Mouse (Mus musculus) left cerebral cortex, postnatal 25 days (tissue): ENCODE measurements around the gene Fn3k. TPM values are rescaled to one million over a fixed set of nuclear protein-coding genes. Genes with fewer than 3 reads are reported as not detected.

Experiments used
- DNase-seq, 2 experiments: peaks; one replicate each; pipeline ENCODE4 v3.0.0; 2022; ENCODE audit warnings: low spot score in 2 of 2, mixed read lengths in 1 of 2
- intact Hi-C: fragments of 180-260 bp; cut with DNase I; formaldehyde crosslinking; loops from one replicate; pipeline ENCODE4 v1.15.1; 2025
- microRNA-seq, 2 experiments: library from miRNA; unstranded; fragments of <30 nt; microRNA quantifications; one replicate each; pipeline ENCODE4 v1.2.0; 2022
- total RNA-seq, 2 experiments: library from RNA; stranded (reverse); gene quantifications; 2 replicates each; pipeline ENCODE4 v1.2.3; 2021

Gene Fn3k
- total RNA-seq, 2 experiments from 2014 or later: 49.0 to 54.1 TPM

DNA sequence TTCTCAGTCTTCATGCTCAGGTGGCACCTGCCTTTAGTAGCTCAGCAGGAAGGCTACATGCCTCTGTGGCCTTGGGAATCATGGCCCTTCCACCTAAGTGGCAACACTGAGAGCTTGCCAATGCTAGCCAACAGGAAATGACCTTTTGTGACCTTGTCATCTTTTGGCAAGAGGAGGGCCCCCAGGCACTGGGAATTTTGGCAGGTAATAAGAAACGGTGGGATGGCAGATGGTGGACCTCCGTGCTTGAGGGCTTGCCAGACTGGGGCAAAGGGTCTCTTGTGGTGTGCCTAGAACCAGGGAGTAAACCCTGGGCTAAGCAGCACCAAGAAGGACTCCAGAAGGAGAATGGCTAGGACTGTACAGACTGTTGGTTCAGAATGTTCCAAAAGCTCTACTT, 7.4 kb downstream of the Fn3k start:
- no peak for DNase-seq
- intact Hi-C loops: no loop called here

DNA sequence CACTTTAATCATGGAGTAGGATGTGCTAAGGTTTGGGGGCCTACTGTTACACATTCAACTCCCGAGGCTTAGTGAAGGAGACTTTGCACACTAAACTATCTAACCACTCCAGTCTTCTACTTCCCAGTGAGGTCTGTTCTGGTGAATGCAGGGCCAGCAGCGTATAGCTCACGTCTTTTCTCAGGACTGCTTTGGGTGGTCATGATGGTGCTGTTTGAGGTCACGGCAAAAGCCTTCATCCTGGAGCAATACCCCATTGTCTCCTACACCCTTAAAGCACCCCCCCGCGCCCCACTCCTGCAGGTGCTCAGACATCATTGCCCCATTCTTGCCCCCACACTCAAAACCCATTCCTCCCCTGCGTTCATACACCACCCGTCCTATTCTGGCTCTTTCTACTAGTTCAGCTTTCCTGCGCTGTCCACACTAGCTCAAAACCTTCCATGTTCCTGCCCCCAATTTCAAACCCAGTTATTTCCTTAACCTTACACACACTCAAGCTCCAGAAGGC, 16.6 kb downstream of the Fn3k start:
- intact Hi-C loops: no loop called here
- no peak for DNase-seq

DNA sequence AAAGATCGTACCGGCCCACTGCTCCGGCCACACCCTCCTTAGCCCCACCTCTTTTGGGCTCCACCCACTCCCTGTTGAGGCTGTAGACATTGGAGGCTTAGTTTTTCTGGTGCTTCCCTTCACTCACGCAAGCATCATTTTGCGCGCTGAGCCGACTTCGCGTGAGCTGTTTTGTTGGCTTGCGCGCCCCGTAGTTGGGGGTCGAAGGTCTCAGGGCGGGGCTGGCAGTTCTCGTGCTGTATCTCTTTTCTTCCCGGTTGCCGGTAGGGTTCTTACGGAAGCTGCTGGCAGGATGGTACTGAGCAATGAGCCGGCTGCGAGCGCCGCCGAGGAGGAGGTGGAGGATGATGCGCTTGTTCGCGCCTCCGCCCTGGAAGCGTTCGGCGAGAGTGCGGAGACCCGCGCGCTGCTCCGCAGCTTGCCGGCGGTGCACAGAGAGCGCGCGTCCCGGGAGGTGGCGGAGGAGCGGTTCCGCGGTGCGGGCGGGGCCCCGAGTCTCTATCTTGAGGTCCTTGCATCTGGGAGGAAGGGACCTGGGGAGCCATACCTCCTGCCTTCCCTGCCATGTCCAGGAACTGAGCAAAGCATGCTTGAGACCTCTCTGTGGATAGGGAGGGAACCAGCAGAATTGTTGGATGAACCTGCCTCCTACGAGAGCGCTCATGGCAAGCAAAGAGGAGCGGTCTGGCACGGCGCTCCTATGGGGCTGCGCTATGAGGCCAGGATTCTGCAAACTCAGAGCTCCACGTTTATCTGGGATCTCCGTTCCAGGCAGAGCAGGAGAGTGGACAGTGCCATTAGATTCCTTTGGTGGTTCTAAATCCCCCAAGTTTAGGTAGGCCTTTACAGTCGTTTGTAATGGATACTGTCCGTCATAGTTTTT, 17.3 kb downstream of the Fn3k start, which contains the start of gene Tbcd:
Tbcd (plus strand) TSS at position 197 of the 883 bp plus-strand sequence.
- intact Hi-C loops: no loop called here

DNA sequence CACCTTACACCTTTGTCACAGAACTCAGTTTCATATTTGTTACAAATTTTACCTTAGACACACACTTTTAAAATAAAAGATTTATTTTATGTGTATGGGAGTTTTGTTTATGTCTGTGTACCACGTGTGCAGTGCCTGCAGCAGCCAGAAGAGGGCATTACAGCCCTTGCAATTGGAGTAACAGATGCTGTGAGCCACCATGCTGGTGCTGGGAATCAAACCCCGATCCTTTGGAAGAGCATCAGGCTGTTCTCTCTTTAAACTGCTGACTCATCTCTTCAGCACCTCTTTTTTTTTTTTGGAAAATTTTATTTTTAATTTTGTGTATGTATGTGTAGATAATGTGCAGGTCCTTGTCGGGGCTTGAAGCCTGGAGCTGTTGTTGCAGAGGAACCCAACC, 23.2 kb downstream of the Fn3k start:
- intact Hi-C loops: no loop called here
- no peak for DNase-seq

More for the DNA sequence above, 17.3 kb downstream of the Fn3k start, which contains the start of gene Tbcd:
- peak; percentile 96 to 98 for DNase-seq

DNA sequence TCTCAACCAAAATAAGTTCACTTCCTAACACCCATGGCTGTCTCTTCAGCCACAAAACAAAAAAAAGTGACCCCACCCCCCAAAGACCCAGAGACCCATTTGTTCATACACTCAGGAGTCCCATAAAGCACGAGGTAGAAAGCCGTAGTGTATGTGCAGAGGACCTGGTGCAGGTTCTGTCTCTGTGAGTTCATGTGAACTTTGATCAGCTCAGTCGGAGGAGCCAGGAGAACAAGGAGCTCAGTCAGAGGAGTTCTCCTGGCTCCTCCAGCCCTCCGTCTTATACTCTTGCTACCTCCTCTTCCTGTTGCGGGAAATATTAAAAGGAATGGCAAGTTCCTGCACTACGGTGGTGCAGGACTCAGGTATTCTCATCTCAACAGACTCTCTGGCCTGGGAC, 32.7 kb downstream of the Fn3k start:
- DNase-seq: no peak
- intact Hi-C loops: no loop called here

DNA sequence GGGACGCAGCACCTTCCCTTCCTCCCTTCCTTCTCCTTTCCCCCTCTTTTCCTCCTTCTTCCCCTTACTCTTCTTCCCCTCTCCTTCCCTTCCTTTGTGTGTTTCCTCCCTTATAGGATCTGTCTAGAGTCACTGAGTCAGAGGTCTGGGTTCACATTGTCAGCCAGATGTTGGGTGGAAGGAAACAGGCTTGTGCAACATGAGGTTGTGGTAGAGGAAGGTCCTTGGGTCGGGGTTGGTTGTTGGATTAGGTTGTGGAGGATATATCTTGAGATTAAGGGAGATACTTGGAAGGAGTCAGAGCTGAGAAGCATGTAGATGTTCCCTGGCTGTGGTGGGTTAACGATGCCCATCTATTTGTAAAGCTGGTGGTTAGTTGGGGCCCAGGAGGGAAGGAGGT, 40.1 kb downstream of the Fn3k start:
- intact Hi-C loops: loop anchor here (1.0 to 10.0 kb wide), 3 partner anchors 130 to 333 kb away; no protein-coding TSS in a partner anchor
- DNase-seq: no peak

DNA sequence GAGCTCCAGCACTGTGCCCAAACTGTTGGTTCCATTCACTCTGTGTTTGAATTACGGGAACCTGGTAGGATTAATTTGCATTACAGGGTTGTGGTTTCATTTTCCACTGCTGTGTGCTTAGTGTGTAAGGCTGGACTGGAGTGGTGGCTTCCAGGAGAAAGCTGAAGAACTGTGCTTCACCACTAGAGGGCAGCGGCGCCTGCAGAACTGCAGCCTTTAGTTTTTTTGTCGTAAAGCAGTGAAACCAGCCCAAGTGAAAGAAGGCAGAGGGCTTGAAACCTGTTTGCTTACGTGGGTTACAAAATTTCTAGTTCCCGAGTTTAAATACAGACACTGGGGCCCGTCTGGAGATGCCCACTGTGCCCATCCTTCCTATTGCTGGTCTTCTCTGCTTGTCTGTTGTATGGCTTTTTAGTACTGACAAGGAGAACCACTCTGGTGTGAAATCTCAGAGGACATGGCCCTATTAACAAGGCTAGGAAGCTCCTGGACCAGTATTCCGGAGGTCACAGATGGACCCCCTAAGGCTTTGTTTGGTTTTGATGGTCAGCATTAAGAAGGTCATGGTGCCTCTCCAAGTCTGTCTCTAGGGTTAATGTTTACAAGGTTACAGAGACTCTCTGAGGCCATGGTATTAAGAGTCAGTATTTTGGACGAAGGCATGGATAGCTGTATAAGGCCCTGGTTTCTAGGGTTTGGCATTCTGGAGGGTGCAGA, 41.1 kb downstream of the Fn3k start:
- intact Hi-C loops: loop anchor here (1.0 to 10.0 kb wide), 3 partner anchors 129 to 332 kb away; no protein-coding TSS in a partner anchor
- peak; percentile 70 for DNase-seq

DNA sequence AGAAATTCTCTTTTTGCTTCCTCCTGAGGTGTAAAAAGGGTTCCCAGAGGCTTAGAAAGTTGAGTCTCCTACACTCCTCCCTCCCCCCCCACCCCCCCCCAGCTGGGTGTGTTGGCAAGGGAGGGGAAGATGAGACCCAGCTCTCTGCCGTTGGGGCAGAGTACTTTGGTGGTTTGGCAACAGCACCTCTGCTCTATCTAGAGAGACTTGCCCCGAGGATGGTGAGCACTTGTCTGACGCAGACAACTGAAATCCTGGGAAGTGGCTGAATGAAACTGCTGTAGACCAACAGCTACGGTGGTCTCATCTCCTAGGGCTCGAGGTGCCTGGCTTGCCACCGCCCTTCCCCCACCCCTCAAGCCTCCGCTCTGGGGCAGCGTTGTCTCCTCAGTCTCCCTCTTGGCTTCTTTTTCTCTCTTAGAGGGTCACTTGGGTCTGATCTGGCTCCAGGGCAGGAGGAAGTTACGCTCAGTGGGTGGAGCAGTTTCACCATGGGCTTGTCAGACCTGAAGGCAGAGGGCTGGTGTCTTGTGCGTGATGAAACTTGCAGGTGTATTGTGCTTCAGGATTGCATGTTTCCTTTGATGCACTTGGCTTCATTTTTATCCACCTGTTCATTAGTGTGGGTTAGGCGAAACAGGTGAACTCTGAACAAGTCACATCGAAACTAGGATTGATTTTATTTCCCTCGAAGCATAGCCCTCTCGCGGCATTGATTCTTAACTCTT, 44.9 kb downstream of the Fn3k start:
- intact Hi-C loops: loop anchor here (5.0 to 10.0 kb wide), 2 partner anchors 125 to 268 kb away; no protein-coding TSS in a partner anchor
- no peak for DNase-seq

DNA sequence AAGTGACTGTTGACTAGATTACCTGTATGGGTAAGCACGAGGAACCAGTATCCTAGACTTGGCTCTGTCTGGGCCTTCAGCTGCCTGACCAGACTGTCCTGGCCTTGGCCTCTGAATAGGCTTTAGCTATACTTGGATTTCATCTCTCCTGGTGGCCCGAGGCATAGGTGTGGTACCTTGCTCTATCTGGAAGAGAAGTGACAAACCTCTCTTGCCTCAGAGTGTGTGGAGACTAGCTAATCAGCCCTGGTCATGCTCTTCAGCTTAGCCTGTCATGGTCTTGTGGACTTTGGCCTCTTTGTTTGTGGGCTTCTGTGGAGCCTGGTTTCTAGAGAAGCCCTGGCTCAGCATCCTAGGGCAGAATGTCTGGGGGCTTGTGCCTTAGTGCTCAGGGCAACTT, 46.4 kb downstream of the Fn3k start:
- intact Hi-C loops: no loop called here
- no peak for DNase-seq

DNA sequence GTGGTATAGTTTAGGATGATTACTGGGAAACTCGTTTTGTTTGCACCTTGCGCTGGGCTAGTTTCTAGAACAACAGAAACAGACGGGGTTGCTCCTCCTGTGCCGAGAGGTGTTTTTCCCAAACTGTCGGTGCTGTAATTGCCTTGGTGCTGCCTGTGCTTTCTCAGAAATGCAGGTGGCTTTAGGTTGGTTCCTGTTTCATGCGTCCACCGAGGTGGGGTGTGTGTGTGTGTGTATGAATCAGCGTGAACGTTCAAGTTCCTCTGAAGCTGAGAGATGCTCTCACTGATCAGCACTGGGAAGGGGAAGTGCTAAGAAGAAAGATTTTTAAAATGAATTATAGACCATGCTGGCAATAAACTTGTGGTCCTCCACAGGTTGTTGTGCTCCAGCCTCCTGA, 51.2 kb downstream of the Fn3k start:
- DNase-seq: no peak
- intact Hi-C loops: no loop called here

DNA sequence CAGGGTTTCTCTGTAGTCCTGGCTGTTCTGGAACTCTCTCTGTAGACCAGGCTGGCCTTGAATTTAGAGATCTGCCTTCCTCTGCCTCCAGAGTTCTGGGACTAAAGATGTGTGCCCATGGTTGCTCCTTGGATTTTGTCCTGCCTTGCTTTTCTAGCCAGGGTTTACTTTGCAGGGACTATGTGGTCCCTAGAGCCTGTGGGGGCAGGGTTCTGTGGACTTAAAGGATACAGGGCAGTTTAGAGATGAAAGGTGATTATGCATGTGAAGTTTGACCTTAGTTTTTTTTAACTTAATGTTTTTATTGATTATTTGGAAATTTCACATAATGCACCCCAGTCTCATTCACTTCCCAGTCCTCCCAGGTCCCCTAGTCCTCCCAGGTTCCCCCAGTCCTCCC, 55.9 kb downstream of the Fn3k start:
- intact Hi-C loops: no loop called here
- DNase-seq: no peak

Small RNA genes within 50 kb of the gene (microRNA-seq; reads per million reads assigned to microRNA genes)
- 0.34 to 3.2 reads per million in 2 experiments for gene Mir7236

Other genes with a start within 250 kb of the Fn3k start
- 10 to 100 TPM; 21.8 to 26.8 TPM for gene Hexdc, start 230.5 kb upstream of the Fn3k start, total RNA-seq
- gene Ogfod3, start 230.2 kb upstream of the Fn3k start, total RNA-seq: 1 to 10 TPM; 7.3 to 7.8 TPM
- 10 to 100 TPM; 23.6 to 24.8 TPM for gene Cybc1, start 205.6 kb upstream of the Fn3k start, total RNA-seq
- 10 to 100 TPM; 58.2 to 58.3 TPM for gene Narf, start 197.7 kb upstream of the Fn3k start, total RNA-seq
- gene Foxk2, start 174.9 kb upstream of the Fn3k start, total RNA-seq: 10 to 100 TPM; 86.2 to 92.6 TPM
- gene Wdr45b, start 80.5 kb upstream of the Fn3k start, total RNA-seq: 10 to 100 TPM; 70.3 to 79.7 TPM
- 10 to 100 TPM; 46.1 to 58.1 TPM for gene Rab40b, start 46.7 kb upstream of the Fn3k start, total RNA-seq
- gene Fn3krp, start 13.5 kb upstream of the Fn3k start, total RNA-seq: 10 to 100 TPM; 42.9 to 47.3 TPM
- gene Tbcd, start 17.0 kb downstream of the Fn3k start, total RNA-seq: 10 to 100 TPM; 39.0 to 39.8 TPM
- gene Zfp750, start 84.4 kb downstream of the Fn3k start, total RNA-seq: under 1 TPM in 1 of 2 experiments, not detected in 1; 0.14 TPM
- 1 to 10 TPM; 5.8 to 6.8 TPM for gene B3gntl1, start 238.2 kb downstream of the Fn3k start, total RNA-seq